Comparison of ENCODE assay signal across 8 mouse cellular contexts in genomic region chr1:150993162-150994064, GRCm38 (mm10). TPM values are rescaled to one million over a fixed set of nuclear protein-coding genes. Genes with fewer than 3 reads are reported as not detected.
DNase-seq lines count a peak whose midpoint lies in the region; ATAC-seq and TF ChIP-seq lines count a peak whose summit lies in the region.

Gene Hmcn1 (minus strand): TSS chr1:150993435.

- peaks cover 22% of the 10 kb centered on the region for H3K4me1 ChIP-seq in hindbrain, embryonic 15.5 days (replicated peaks)
- H3K4me1 ChIP-seq in liver, embryonic 15.5 days (replicated peaks) = no peaks in the 10 kb centered on the region; the same call in 1 of the 2 replicates
- H3K4me1 ChIP-seq in neural tube, embryonic 12.5 days = peaks cover 21% of the 10 kb centered on the region

- peak within 1 kb of the TSS; percentile 79 for H3K4me3 ChIP-seq in gastrocnemius, adult 2 months
- peak within 1 kb of the TSS; percentile 46 for H3K4me3 ChIP-seq in hindbrain, embryonic 15.5 days
- H3K4me3 ChIP-seq in liver, embryonic 15.5 days (replicated peaks) = peak within 1 kb of the TSS; percentile 51
- H3K4me3 ChIP-seq in neural tube, embryonic 12.5 days = peak within 1 kb of the TSS; percentile 51

- H3K9ac ChIP-seq in hindbrain, embryonic 15.5 days = peak within 1 kb of the TSS; percentile 31
- H3K9ac ChIP-seq in liver, embryonic 15.5 days = no peak within 1 kb of the TSS; the same call in 1 of the 2 replicates
- peak within 1 kb of the TSS; percentile 63 for H3K9ac ChIP-seq in neural tube, embryonic 12.5 days

- WGBS in hindbrain, embryonic 15.5 days = under 1% methylated on average over 38 of the region's 38 CpGs
- WGBS in liver, embryonic 15.5 days (ENCODE audit: insufficient replicate concordance) = under 1% methylated on average over 38 of the region's 38 CpGs
- under 1% methylated on average over 38 of the region's 38 CpGs for WGBS in neural tube, embryonic 12.5 days

- DNase-seq in adrenal gland, adult (ENCODE audit: inconsistent age in 2 of 2, low spot score in 1 of 2) = peak; percentile 5 to 43
- DNase-seq in adrenal gland, adult 8-10 months = no peak
- peak; percentile 22 to 36 for DNase-seq in adrenal gland, postnatal 36 days
- peak; percentile 62 for DNase-seq in gastrocnemius, adult 2 months
- DNase-seq in thymus, postnatal 36 days = peak; percentile 66 to 68

- ATAC-seq in hindbrain, embryonic 15.5 days (ENCODE audit: low FRiP score, low read depth) = peak; percentile 88
- ATAC-seq in liver, embryonic 15.5 days (ENCODE audit: insufficient read depth) = peak; percentile 52
- peak; percentile 88 for ATAC-seq in neural tube, embryonic 12.5 days (ENCODE audit: low FRiP score, low read depth)

- intact Hi-C loops in gastrocnemius, adult 2 months (cut with DNase I) = no loop called here

- H3K27me3 ChIP-seq in hindbrain, embryonic 15.5 days = peaks cover 5% of the 10 kb centered on the region; the same call in 1 of the 2 replicates
- H3K27me3 ChIP-seq in liver, embryonic 15.5 days = peaks cover 27% of the 10 kb centered on the region
- H3K27me3 ChIP-seq in neural tube, embryonic 12.5 days (replicated peaks) = no peaks in the 10 kb centered on the region

- peak within 1 kb of the TSS; percentile 93 for H3K4me2 ChIP-seq in hindbrain, embryonic 15.5 days
- H3K4me2 ChIP-seq in liver, embryonic 15.5 days = peak within 1 kb of the TSS; percentile 68
- peak within 1 kb of the TSS; percentile 93 for H3K4me2 ChIP-seq in neural tube, embryonic 12.5 days (replicated peaks)

- peak; percentile 51 for TF ChIP-seq CTCF in gastrocnemius, adult 2 months (IDR thresholded peaks at IDR 0.05)

- peak within 1 kb of the TSS; percentile 70 for H3K27ac ChIP-seq in gastrocnemius, adult 2 months
- no peak within 1 kb of the TSS for H3K27ac ChIP-seq in hindbrain, embryonic 15.5 days (replicated peaks)
- no peak within 1 kb of the TSS for H3K27ac ChIP-seq in liver, embryonic 15.5 days (replicated peaks)
- peak within 1 kb of the TSS; percentile 26; the same call in 1 of the 2 replicates for H3K27ac ChIP-seq in neural tube, embryonic 12.5 days

- no peaks in the 10 kb centered on the region for H3K36me3 ChIP-seq in hindbrain, embryonic 15.5 days
- no peaks in the 10 kb centered on the region for H3K36me3 ChIP-seq in liver, embryonic 15.5 days (replicated peaks)
- no peaks in the 10 kb centered on the region for H3K36me3 ChIP-seq in neural tube, embryonic 12.5 days

- H3K9me3 ChIP-seq in hindbrain, embryonic 15.5 days = 0 out of 2 replicates have a peak, but pooled peaks cover 8% of the 10 kb centered on the region
- no peaks in the 10 kb centered on the region for H3K9me3 ChIP-seq in liver, embryonic 15.5 days (replicated peaks)
- 0 out of 2 replicates have a peak, but pooled peaks cover 4% of the 10 kb centered on the region for H3K9me3 ChIP-seq in neural tube, embryonic 12.5 days

RNA-seq across cellular contexts. Expression of gene Hmcn1, which starts in this region (rescaled TPM):
- 1 to 10 TPM; 1.2 to 2.5 (median 1.8) TPM for total RNA-seq in adrenal gland, adult 8-10 months (2022)
- 1 to 10 TPM; 1.4 to 1.9 TPM for total RNA-seq in adrenal gland, postnatal 36 days (2021)
- total RNA-seq in gastrocnemius, adult 2 months (2021) = 1 to 10 TPM; 5.0 to 5.8 TPM
- polyA plus RNA-seq in hindbrain, embryonic 15.5 days (2015; fragmentation: Nextera tagmentation; extraction: Ambion mirVana) = 1.3 and 2.0 TPM in 2 replicates
- polyA plus RNA-seq in liver, embryonic 15.5 days (2015; fragmentation: Nextera tagmentation; extraction: Ambion mirVana) = 1.7 and 2.0 TPM in 2 replicates
- polyA plus RNA-seq in neural tube, embryonic 12.5 days (2016; fragmentation: Nextera tagmentation; extraction: Ambion mirVana) = 8.8 and 9.1 TPM in 2 replicates

Comparison
In these comparisons a context has a peak if more than half of its experiments do, and no peak if none do; other contexts are left out.
1. H3K27ac ChIP-seq: peak in gastrocnemius, adult 2 months (single experiment) and neural tube, embryonic 12.5 days (single experiment); none in hindbrain, embryonic 15.5 days (single experiment) and liver, embryonic 15.5 days (single experiment).
2. Peak in every context shown above with its lines, with median percentiles within 50 percentile points of each other: H3K4me3 ChIP-seq, ATAC-seq and H3K4me2 ChIP-seq.